Comparison of ENCODE assay signal across 14 mouse cellular contexts in genomic region chr2:166622079-166622478, GRCm38 (mm10).
A peak's percentile ranks its signal among the peaks of the same experiment; 100 is the strongest.
DNase-seq lines count a peak whose midpoint lies in the region; ATAC-seq and TF ChIP-seq lines count a peak whose summit lies in the region.
"Had no signal": no experiment of that assay in that cellular context is flagged by ENCODE, and none has a peak within 500 bp of the region (broad histone marks: within the 10 kb centered on the region; RNA-seq: fewer than 3 reads in every experiment).

No protein-coding gene starts in this region.

- no peak overlapping the region for H3K9ac ChIP-seq in hindbrain, embryonic 13.5 days
- H3K9ac ChIP-seq in hindbrain, embryonic 16.5 days (ENCODE audit: low read depth, low read length) = no peak overlapping the region
- H3K9ac ChIP-seq in stomach, embryonic 15.5 days = no peak overlapping the region
- no peak overlapping the region for H3K9ac ChIP-seq in stomach, postnatal 0 days (ENCODE audit: low read length)
- H3K9ac ChIP-seq in liver, embryonic 12.5 days = no peak overlapping the region
- H3K9ac ChIP-seq: forebrain, embryonic 13.5 days; lung, embryonic 14.5 days; neural tube, embryonic 12.5 days had no signal

- H3K27ac ChIP-seq in hindbrain, embryonic 13.5 days = peak overlapping the region; percentile 81; the same call in 1 of the 2 replicates
- H3K27ac ChIP-seq in hindbrain, embryonic 16.5 days (ENCODE audit: low read depth, low read length) = no peak overlapping the region
- H3K27ac ChIP-seq in stomach, embryonic 15.5 days = no peak overlapping the region
- no peak overlapping the region for H3K27ac ChIP-seq in stomach, postnatal 0 days (replicated peaks)
- H3K27ac ChIP-seq in liver, embryonic 12.5 days = no peak overlapping the region

- H3K36me3 ChIP-seq in hindbrain, embryonic 13.5 days = peaks cover 25% of the 10 kb centered on the region
- H3K36me3 ChIP-seq in hindbrain, embryonic 16.5 days (ENCODE audit: control insufficient read depth, insufficient read depth, low read length) = no peaks in the 10 kb centered on the region
- no peaks in the 10 kb centered on the region for H3K36me3 ChIP-seq in stomach, embryonic 15.5 days
- no peaks in the 10 kb centered on the region for H3K36me3 ChIP-seq in stomach, postnatal 0 days (ENCODE audit: control insufficient read depth, insufficient read depth, low read length)
- peaks cover 24% of the 10 kb centered on the region; the same call in 1 of the 2 replicates for H3K36me3 ChIP-seq in liver, embryonic 12.5 days

- H3K4me2 ChIP-seq in hindbrain, embryonic 13.5 days = no peak overlapping the region
- no peak overlapping the region for H3K4me2 ChIP-seq in hindbrain, embryonic 16.5 days (ENCODE audit: low read length)
- H3K4me2 ChIP-seq in stomach, embryonic 15.5 days = no peak overlapping the region
- no peak overlapping the region for H3K4me2 ChIP-seq in stomach, postnatal 0 days (replicated peaks; ENCODE audit: low read depth)
- no peak overlapping the region for H3K4me2 ChIP-seq in liver, embryonic 12.5 days
- H3K4me2 ChIP-seq: forebrain, embryonic 13.5 days; lung, embryonic 14.5 days; neural tube, embryonic 12.5 days had no signal

- H3K4me1 ChIP-seq in hindbrain, embryonic 13.5 days (replicated peaks) = peaks cover 37% of the 10 kb centered on the region
- peaks cover 15% of the 10 kb centered on the region for H3K4me1 ChIP-seq in hindbrain, embryonic 16.5 days (ENCODE audit: control insufficient read depth, insufficient read depth, low read depth, low read length)
- H3K4me1 ChIP-seq in stomach, embryonic 15.5 days = peaks cover 10% of the 10 kb centered on the region
- H3K4me1 ChIP-seq in stomach, postnatal 0 days (replicated peaks; ENCODE audit: control insufficient read depth, insufficient read depth) = no peaks in the 10 kb centered on the region; the same call in 1 of the 2 replicates
- peaks cover 42% of the 10 kb centered on the region for H3K4me1 ChIP-seq in liver, embryonic 12.5 days

- no peak for TF ChIP-seq CTCF in stomach, postnatal 0 days (IDR thresholded peaks at IDR 0.05; ENCODE audit: low read depth)

- no peaks in the 10 kb centered on the region for H3K27me3 ChIP-seq in hindbrain, embryonic 13.5 days
- no peaks in the 10 kb centered on the region for H3K27me3 ChIP-seq in hindbrain, embryonic 16.5 days (replicated peaks; ENCODE audit: control insufficient read depth, insufficient read depth, low read length)
- H3K27me3 ChIP-seq in stomach, embryonic 15.5 days (replicated peaks) = no peaks in the 10 kb centered on the region
- no peaks in the 10 kb centered on the region for H3K27me3 ChIP-seq in stomach, postnatal 0 days (ENCODE audit: control insufficient read depth, insufficient read depth, low read length)
- no peaks in the 10 kb centered on the region for H3K27me3 ChIP-seq in liver, embryonic 12.5 days (replicated peaks)
- H3K27me3 ChIP-seq: forebrain, embryonic 13.5 days; neural tube, embryonic 12.5 days had no signal

- H3K9me3 ChIP-seq in hindbrain, embryonic 13.5 days = no peaks in the 10 kb centered on the region
- no peaks in the 10 kb centered on the region for H3K9me3 ChIP-seq in hindbrain, embryonic 16.5 days (ENCODE audit: control insufficient read depth, low read length)
- H3K9me3 ChIP-seq in stomach, embryonic 15.5 days = no peaks in the 10 kb centered on the region
- H3K9me3 ChIP-seq in stomach, postnatal 0 days (ENCODE audit: control insufficient read depth, low read length) = no peaks in the 10 kb centered on the region
- H3K9me3 ChIP-seq in liver, embryonic 12.5 days (replicated peaks) = 0 out of 2 replicates have a peak, but pooled peaks cover 4% of the 10 kb centered on the region
- H3K9me3 ChIP-seq: forebrain, embryonic 13.5 days; neural tube, embryonic 12.5 days had no signal

- no peak for TF ChIP-seq EP300 in stomach, postnatal 0 days (optimal IDR thresholded peaks at IDR 0.05)

- 84% methylated on average over 6 of the region's 6 CpGs for WGBS in hindbrain, embryonic 13.5 days
- WGBS in hindbrain, embryonic 16.5 days = 91% methylated on average over 6 of the region's 6 CpGs
- 70% methylated on average over 6 of the region's 6 CpGs for WGBS in stomach, embryonic 15.5 days
- WGBS in stomach, postnatal 0 days = 76% methylated on average over 6 of the region's 6 CpGs
- 77% methylated on average over 6 of the region's 6 CpGs for WGBS in liver, embryonic 12.5 days (ENCODE audit: insufficient replicate concordance)

- H3K4me3 ChIP-seq in hindbrain, embryonic 13.5 days = no peak overlapping the region
- H3K4me3 ChIP-seq in hindbrain, embryonic 16.5 days (ENCODE audit: low read length) = no peak overlapping the region
- no peak overlapping the region for H3K4me3 ChIP-seq in stomach, embryonic 15.5 days (replicated peaks)
- H3K4me3 ChIP-seq in stomach, postnatal 0 days (ENCODE audit: low read depth, low read length) = no peak overlapping the region
- no peak overlapping the region for H3K4me3 ChIP-seq in liver, embryonic 12.5 days
- H3K4me3 ChIP-seq: forebrain, embryonic 13.5 days; neural tube, embryonic 12.5 days had no signal

- no peak for DNase-seq in stomach, postnatal 0 days (ENCODE audit: low spot score)
- peak; percentile 73 for DNase-seq in yolk sac, embryonic 10.5 days (ENCODE audit: low spot score)
- no peak for DNase-seq in cerebellum, adult 18-20 months
- DNase-seq: cerebellum, adult 8-10 months; kidney, adult 8-10 months; kidney, postnatal 36 days; lung, embryonic 14.5 days; right cerebral cortex, postnatal 14 days had no signal

- no peak for ATAC-seq in hindbrain, embryonic 13.5 days (ENCODE audit: low FRiP score)
- no peak for ATAC-seq in hindbrain, embryonic 16.5 days
- peak; percentile 25; the same call in 1 of the 2 replicates for ATAC-seq in stomach, embryonic 15.5 days (ENCODE audit: insufficient read depth, low FRiP score, low read depth)
- no peak for ATAC-seq in stomach, postnatal 0 days (ENCODE audit: low FRiP score, low TSS enrichment)
- peak; percentile 64 for ATAC-seq in liver, embryonic 12.5 days

Comparison
In these comparisons a context has a peak if more than half of its experiments do, and no peak if none do; other contexts are left out.
1. ATAC-seq: peak in stomach, embryonic 15.5 days (single experiment) and liver, embryonic 12.5 days (single experiment); none in hindbrain, embryonic 13.5 days (single experiment), hindbrain, embryonic 16.5 days (single experiment) and stomach, postnatal 0 days (single experiment).